Mouse (Mus musculus) thymus, adult 2 months (tissue): Measurements from ENCODE around the gene Rheb.
A peak's percentile ranks its signal among the peaks of the same experiment; 100 is the strongest.

Experiments used
- CTCF ChIP-seq: fragments of 200-500 bp; IDR thresholded peaks from 2 replicates; pipeline ENCODE4 v1.5.1; 2012; ENCODE audit warnings: mild to moderate bottlenecking, control low read depth, low read length, moderate library complexity, borderline replicate concordance; ENCODE audit not compliant: control insufficient read depth, poor library complexity, insufficient read depth; ENCODE audit errors: extremely low read depth
- POLR2A ChIP-seq: fragments of 200-500 bp; IDR thresholded peaks from 2 replicates; pipeline ENCODE4 v1.6.1; 2012; ENCODE audit warnings: mild to moderate bottlenecking, low read length, control low read depth, moderate library complexity; ENCODE audit not compliant: control insufficient read depth, poor library complexity, insufficient read depth; ENCODE audit errors: extremely low read depth

DNA sequence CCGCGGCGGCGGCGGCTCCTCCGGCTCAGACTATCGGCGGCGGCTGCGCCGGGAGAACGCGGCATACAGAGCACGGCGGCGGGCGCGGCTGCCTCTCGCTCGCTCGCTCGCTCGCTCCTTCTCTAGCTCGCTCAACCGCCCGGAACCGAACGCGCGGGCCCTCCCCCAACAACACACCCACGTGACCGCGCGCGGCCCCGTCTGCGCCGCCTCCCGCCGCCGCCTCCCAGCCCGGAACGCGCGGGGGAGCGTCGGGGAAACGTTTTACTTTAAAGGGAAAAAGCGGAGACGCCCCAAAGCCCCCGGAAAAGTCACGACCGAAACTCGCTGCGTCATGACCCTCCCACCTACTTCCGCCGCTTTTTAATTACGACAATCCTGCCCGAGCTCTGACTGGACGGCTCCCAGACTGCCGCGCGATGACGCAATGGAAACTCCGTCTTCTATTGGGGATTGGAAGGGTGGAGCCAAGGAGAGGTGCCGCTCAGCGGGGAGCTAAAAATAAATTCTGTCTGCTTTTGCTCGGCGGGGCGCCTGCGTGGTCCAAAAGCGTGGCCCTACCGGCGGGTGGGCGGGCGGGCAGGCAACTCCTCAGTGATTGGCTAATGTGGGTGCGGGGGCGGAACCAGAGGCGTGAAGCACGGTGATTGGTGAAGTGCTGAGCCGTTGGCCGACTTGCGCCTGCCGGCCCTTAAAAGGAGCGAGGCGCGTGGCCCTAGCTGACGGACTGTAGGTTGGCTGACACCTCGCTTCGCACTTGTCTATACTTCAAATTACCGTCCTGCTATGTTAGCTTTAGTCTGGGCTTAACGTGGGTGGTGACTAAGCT, at the start of gene Rheb:
- TF ChIP-seq POLR2A (peak; percentile 17), CTCF (peak; percentile 77)
